Mouse (Mus musculus) embryonic facial prominence, embryonic 12.5 days (tissue): ENCODE measurements around the gene Ampd2. TPM values are rescaled to one million over a fixed set of nuclear protein-coding genes. Genes with fewer than 3 reads are reported as not detected.

Experiments
- ATAC-seq: fragments of 200-750 bp; cut with Nextera tagmentation; 2 replicates; pipeline ENCODE4 v1.8.0; 2017; ENCODE audit not compliant: insufficient number of reproducible peaks, insufficient read depth, low FRiP score, low TSS enrichment
- H3K27ac ChIP-seq: fragments of 300-500 bp; sonication (generic); 2 replicates; pipeline ENCODE4 v1.5.1; 2016; ENCODE audit warnings: mild to moderate bottlenecking
- H3K27me3 ChIP-seq: fragments of 300-500 bp; sonication (generic); 2 replicates; pipeline ENCODE4 v1.6.1; 2016; ENCODE audit warnings: mild to moderate bottlenecking, moderate library complexity
- H3K36me3 ChIP-seq: fragments of 300-500 bp; sonication (generic); 2 replicates; pipeline ENCODE4 v1.6.1; 2016; ENCODE audit warnings: mild to moderate bottlenecking
- H3K4me1 ChIP-seq: fragments of 300-500 bp; sonication (generic); 2 replicates; pipeline ENCODE4 v1.6.1; 2016
- H3K4me2 ChIP-seq: fragments of 300-500 bp; sonication (generic); replicated peaks from 2 replicates; pipeline ENCODE4 v1.6.1; 2016; ENCODE audit warnings: mild to moderate bottlenecking, moderate library complexity
- H3K4me3 ChIP-seq: fragments of 300-500 bp; sonication (generic); 2 replicates; pipeline ENCODE4 v1.5.1; 2016; ENCODE audit warnings: mild to moderate bottlenecking
- H3K9ac ChIP-seq: fragments of 300-500 bp; sonication (generic); 2 replicates; pipeline ENCODE4 v1.6.1; 2016; ENCODE audit warnings: mild to moderate bottlenecking, moderate library complexity
- H3K9me3 ChIP-seq: fragments of 300-500 bp; sonication (generic); 2 replicates; pipeline ENCODE4 v1.6.1; 2016; ENCODE audit warnings: mild to moderate bottlenecking, moderate library complexity
- WGBS: fragments of 180-500 bp; shearing (Covaris S2); methylation state at CpG from one replicate; pipeline ENCODE4 v1.1.7; 2016; 5-methylcytosine and 5-hydroxymethylcytosine counted together
- polyA plus RNA-seq: library from polyadenylated mRNA; unstranded; fragments of >200 nt; fragmentation: Nextera tagmentation; extraction: Ambion mirVana; gene quantifications from 2 replicates; pipeline ENCODE4 v1.2.1, GENCODE M21; 2016

Gene Ampd2
- polyA plus RNA-seq, 1 experiment from 2014 or later: 48.4 TPM

DNA sequence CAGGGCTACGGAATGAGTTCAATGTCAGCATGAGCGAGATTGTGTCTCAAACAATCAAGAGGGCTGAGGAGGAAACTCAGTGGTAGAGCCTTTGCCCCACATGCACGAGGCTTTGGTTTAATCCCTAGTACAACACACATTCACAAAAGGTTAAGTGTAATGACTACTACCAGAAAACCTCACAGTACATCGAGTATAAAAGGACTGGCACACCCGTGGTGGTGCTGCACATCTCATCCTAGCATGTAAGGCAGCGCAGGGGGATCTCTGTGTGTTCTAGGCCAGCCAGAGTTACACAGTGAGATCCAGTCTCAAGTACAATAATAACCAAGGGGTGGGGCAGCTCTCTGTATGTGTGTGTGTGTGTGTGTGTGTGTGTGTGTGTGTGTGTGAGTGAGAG, 31.0 kb upstream of the Ampd2 start:
- H3K4me2 ChIP-seq: no peak overlapping the region
- no peak overlapping the region for H3K9ac ChIP-seq
- H3K36me3 ChIP-seq: peaks cover 70% of the 10 kb centered on the region
- H3K27me3 ChIP-seq: no peaks in the 10 kb centered on the region
- no peak overlapping the region for H3K4me3 ChIP-seq
- no peak overlapping the region for H3K27ac ChIP-seq
- H3K4me1 ChIP-seq: no peaks in the 10 kb centered on the region
- ATAC-seq: no peak
- WGBS: 93% methylated on average over 6 of the region's 6 CpGs
- H3K9me3 ChIP-seq: no peaks in the 10 kb centered on the region

GRCm38 (mm10) chr3:108113591-108114289, 27.3 kb upstream of the Ampd2 start:
- WGBS: 91% methylated on average over 7 of the region's 7 CpGs
- Histone ChIP-seq H3K4me3 (no peak overlapping the region), H3K36me3 (peaks cover 78% of the 10 kb centered on the region), H3K4me1 (no peaks in the 10 kb centered on the region), H3K27ac (no peak overlapping the region), H3K4me2 (no peak overlapping the region), H3K9me3 (no peaks in the 10 kb centered on the region), H3K9ac (no peak overlapping the region), H3K27me3 (no peaks in the 10 kb centered on the region)
- ATAC-seq: no peak

- peaks cover 76% of the 10 kb centered on the region for H3K36me3 ChIP-seq
- no peak for ATAC-seq
- H3K4me3 ChIP-seq: no peak overlapping the region
- H3K27ac ChIP-seq: no peak overlapping the region
- 84% methylated on average over 4 of the region's 4 CpGs for WGBS
- H3K9ac ChIP-seq: no peak overlapping the region
- no peaks in the 10 kb centered on the region for H3K27me3 ChIP-seq
- no peak overlapping the region for H3K4me2 ChIP-seq
- H3K4me1 ChIP-seq: no peaks in the 10 kb centered on the region
- no peaks in the 10 kb centered on the region for H3K9me3 ChIP-seq
These were observed 26.2 kb upstream of the Ampd2 start for GRCm38 (mm10) chr3:108112666-108113065.

GRCm38 (mm10) chr3:108112246-108112645, 25.8 kb upstream of the Ampd2 start:
- ATAC-seq: no peak
- Histone ChIP-seq H3K27me3 (no peaks in the 10 kb centered on the region), H3K4me2 (no peak overlapping the region), H3K36me3 (peaks cover 72% of the 10 kb centered on the region), H3K9me3 (no peaks in the 10 kb centered on the region), H3K27ac (no peak overlapping the region), H3K4me1 (no peaks in the 10 kb centered on the region), H3K9ac (no peak overlapping the region), H3K4me3 (no peak overlapping the region)
- WGBS: 89% methylated on average over 7 of the region's 7 CpGs

GRCm38 (mm10) chr3:108111320-108111719, 24.9 kb upstream of the Ampd2 start:
- peaks cover 68% of the 10 kb centered on the region for H3K36me3 ChIP-seq
- ATAC-seq: no peak
- 85% methylated on average over 5 of the region's 5 CpGs for WGBS

DNA sequence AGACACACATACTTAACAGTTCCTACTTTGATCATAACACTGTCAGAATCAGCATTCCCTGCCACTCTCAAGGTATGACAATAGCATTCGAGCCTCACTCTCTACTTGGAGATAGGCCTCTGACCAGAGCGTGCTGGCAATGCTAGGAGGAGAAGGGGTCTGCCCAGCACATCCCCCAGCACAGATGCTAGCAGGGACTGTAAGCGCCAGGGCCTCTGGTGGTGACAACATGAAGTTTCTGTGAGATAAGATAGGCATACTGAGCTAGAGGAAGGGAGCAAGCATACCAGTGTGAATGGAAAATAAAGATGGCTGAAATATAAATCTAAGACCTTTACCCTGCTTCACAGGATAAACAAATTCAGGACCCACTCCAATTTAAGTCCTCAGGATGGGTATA, 18.8 kb upstream of the Ampd2 start:
- H3K4me3 ChIP-seq: no peak overlapping the region
- WGBS: 91% methylated on average over 3 of the region's 3 CpGs
- no peaks in the 10 kb centered on the region for H3K27me3 ChIP-seq
- H3K9ac ChIP-seq: no peak overlapping the region
- H3K4me2 ChIP-seq: no peak overlapping the region
- H3K4me1 ChIP-seq: no peaks in the 10 kb centered on the region
- H3K9me3 ChIP-seq: no peaks in the 10 kb centered on the region
- ATAC-seq: no peak
- no peak overlapping the region for H3K27ac ChIP-seq
- peaks cover 29% of the 10 kb centered on the region for H3K36me3 ChIP-seq

More at GRCm38 (mm10) chr3:108111320-108111719, 24.9 kb upstream of the Ampd2 start:
- Histone ChIP-seq H3K27ac (no peak overlapping the region), H3K9me3 (no peaks in the 10 kb centered on the region), H3K4me1 (no peaks in the 10 kb centered on the region), H3K4me3 (no peak overlapping the region), H3K9ac (no peak overlapping the region), H3K4me2 (no peak overlapping the region), H3K27me3 (no peaks in the 10 kb centered on the region)

GRCm38 (mm10) chr3:108102075-108102474, 15.6 kb upstream of the Ampd2 start:
- Histone ChIP-seq H3K4me3 (no peak overlapping the region), H3K27ac (no peak overlapping the region), H3K9me3 (no peaks in the 10 kb centered on the region), H3K9ac (no peak overlapping the region), H3K27me3 (no peaks in the 10 kb centered on the region), H3K4me1 (no peaks in the 10 kb centered on the region), H3K36me3 (peaks cover 5% of the 10 kb centered on the region), H3K4me2 (no peak overlapping the region)
- no peak for ATAC-seq
- 92% methylated on average over 6 of the region's 6 CpGs for WGBS

DNA sequence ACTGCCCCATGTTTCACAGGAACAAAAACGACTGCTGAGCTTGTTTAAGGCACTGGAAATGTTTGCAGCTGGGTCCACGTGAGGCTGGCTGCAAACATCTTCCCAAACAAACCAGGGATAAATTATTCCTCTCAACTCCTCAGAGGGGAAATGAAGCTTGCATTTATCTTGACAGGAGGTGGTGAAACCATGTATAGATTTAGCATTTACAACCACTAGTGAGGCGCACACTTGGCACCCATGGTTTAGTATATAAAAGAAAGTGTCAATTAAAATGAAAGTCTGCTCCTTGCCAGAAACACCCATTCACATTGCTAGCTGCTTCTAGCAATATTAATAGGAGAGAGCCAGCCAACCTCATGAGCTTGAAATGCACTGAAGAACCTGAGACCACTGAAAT, 15.1 kb upstream of the Ampd2 start:
- Histone ChIP-seq H3K27ac (no peak overlapping the region), H3K27me3 (no peaks in the 10 kb centered on the region), H3K9ac (no peak overlapping the region), H3K4me3 (no peak overlapping the region), H3K4me2 (no peak overlapping the region), H3K4me1 (no peaks in the 10 kb centered on the region), H3K9me3 (no peaks in the 10 kb centered on the region), H3K36me3 (peaks cover 5% of the 10 kb centered on the region)
- ATAC-seq: no peak
- 59% methylated on average over 3 of the region's 3 CpGs for WGBS

GRCm38 (mm10) chr3:108098316-108098715, 11.9 kb upstream of the Ampd2 start:
- Histone ChIP-seq H3K27me3 (no peaks in the 10 kb centered on the region), H3K27ac (no peak overlapping the region), H3K4me1 (no peaks in the 10 kb centered on the region), H3K9ac (no peak overlapping the region), H3K4me3 (no peak overlapping the region), H3K4me2 (no peak overlapping the region), H3K9me3 (no peaks in the 10 kb centered on the region), H3K36me3 (no peaks in the 10 kb centered on the region)
- 79% methylated on average over 6 of the region's 6 CpGs for WGBS
- no peak for ATAC-seq

DNA sequence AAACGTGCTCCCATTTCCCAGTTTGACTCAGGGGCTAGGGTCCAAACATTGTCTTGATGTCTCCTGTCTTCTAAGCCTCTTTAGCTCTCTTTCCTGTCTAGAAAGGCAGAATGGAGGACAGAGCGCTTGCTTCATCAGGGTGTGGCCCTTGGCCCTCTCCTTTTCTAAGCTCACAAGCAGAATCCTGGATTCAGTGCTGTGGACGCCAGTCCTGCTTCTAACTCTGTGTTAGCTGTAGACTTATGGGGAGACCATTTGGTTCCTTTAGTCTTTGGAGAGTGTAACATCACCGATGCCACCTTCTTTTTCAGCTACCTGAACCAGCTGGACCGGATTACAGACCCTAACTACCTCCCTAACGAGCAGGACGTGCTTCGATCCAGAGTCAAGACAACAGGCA, 11.2 kb upstream of the Ampd2 start:
- Histone ChIP-seq H3K27ac (no peak overlapping the region), H3K4me1 (no peaks in the 10 kb centered on the region), H3K4me2 (no peak overlapping the region), H3K9me3 (no peaks in the 10 kb centered on the region), H3K36me3 (no peaks in the 10 kb centered on the region), H3K4me3 (no peak overlapping the region), H3K27me3 (no peaks in the 10 kb centered on the region), H3K9ac (no peak overlapping the region)
- ATAC-seq: no peak
- 79% methylated on average over 8 of the region's 8 CpGs for WGBS

DNA sequence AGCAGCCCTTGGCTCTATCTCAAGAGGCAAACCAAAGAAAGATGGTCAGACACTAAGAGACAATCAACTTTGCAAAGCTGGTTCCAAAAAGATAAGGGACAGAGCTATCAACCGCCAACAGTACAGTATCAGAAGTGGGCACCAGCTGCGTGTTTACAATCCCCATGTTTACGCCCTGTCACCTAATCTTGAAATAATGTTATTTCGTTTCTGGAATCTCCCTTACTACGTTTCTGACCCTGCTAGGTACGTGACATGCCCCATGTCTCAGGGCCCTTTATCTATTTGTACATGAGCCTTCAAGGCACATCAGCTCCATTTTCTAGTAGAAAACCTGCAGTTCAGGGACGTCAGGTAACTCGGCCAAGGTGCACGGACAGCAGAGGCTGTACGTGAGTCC, 10.3 kb upstream of the Ampd2 start:
- no peak overlapping the region for H3K4me3 ChIP-seq
- 91% methylated on average over 10 of the region's 10 CpGs for WGBS
- no peaks in the 10 kb centered on the region for H3K9me3 ChIP-seq
- H3K27me3 ChIP-seq: no peaks in the 10 kb centered on the region
- H3K27ac ChIP-seq: no peak overlapping the region
- H3K36me3 ChIP-seq: no peaks in the 10 kb centered on the region
- ATAC-seq: no peak
- H3K4me2 ChIP-seq: no peak overlapping the region
- H3K4me1 ChIP-seq: no peaks in the 10 kb centered on the region
- no peak overlapping the region for H3K9ac ChIP-seq

DNA sequence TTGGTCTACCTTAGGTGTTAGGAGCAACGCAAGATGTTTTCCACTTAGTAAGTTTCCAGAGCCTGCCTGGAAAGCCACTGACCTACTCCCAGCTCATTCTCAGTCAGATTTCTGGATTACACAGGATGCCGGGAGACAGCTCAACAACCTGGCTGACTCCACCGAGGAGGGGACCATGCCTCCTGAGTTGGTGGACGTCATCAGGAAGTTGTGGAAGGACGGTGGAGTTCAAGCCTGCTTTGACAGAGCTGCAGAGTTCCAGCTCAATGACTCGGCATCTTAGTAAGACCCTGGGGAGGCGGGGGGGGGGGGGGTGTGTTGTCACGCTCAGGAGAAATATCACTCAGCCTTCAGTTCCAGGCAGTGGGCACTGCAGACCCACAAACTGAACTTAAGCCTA, 9.8 kb upstream of the Ampd2 start:
- ATAC-seq: no peak

More for the DNA sequence above, 9.8 kb upstream of the Ampd2 start:
- no peak overlapping the region for H3K4me3 ChIP-seq
- no peaks in the 10 kb centered on the region for H3K36me3 ChIP-seq
- WGBS: 74% methylated on average over 8 of the region's 8 CpGs
- no peak overlapping the region for H3K27ac ChIP-seq
- H3K9ac ChIP-seq: no peak overlapping the region
- H3K9me3 ChIP-seq: no peaks in the 10 kb centered on the region
- no peaks in the 10 kb centered on the region for H3K4me1 ChIP-seq
- H3K27me3 ChIP-seq: no peaks in the 10 kb centered on the region
- no peak overlapping the region for H3K4me2 ChIP-seq
